Mouse (Mus musculus): ENCODE measurements at regions not wholly inside any gene's neighbourhood (a gene's known extent, or its start where the extent isn't known, plus 50 kb on each side); places are given as distances from the start of the nearest gene placed in this dataset.

DNA sequence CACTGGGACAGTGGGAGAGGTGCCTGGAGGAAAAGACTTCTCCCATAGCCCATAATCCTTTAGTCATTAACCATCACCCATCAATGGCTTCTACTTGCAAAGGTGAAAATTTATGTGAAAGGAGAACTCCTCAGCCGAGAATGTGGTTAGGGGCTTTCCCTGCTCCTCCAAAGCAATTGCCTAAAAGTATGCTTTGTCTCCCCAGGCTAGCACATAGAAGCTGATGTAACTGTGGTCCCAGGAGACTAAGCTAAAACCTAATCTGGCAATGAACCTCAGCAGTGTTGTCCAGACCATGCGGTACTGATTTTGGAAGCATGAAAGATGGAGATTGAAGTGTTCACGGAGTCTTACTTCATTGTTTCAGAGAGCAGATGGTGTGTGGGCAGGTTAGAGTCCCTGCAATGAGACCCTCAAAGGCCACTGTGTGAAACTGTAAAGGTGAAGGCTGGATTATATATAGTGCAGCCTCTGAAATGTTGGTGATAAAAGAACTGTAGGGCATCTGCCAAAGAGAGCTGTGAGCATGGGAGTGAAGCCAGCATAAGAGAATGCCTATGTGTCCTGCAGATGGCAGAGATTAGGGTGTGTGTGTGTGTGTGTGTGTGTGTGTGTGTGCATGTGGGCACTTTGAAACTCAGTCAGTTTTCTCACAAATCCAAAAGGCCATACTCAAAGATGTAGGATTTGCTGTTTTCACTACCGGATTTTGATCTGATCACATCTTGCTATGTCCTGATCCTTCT, 289.6 kb upstream of the Fermt1 start:
- DNase-seq, result no peak

- no peak for DNase-seq
These were observed 299.8 kb upstream of the Bmp2 start for GRCm38 (mm10) chr2:133252131-133252530.

GRCm38 (mm10) chr2:133274424-133274823, 277.5 kb upstream of the Bmp2 start:
- no peak for DNase-seq

DNA sequence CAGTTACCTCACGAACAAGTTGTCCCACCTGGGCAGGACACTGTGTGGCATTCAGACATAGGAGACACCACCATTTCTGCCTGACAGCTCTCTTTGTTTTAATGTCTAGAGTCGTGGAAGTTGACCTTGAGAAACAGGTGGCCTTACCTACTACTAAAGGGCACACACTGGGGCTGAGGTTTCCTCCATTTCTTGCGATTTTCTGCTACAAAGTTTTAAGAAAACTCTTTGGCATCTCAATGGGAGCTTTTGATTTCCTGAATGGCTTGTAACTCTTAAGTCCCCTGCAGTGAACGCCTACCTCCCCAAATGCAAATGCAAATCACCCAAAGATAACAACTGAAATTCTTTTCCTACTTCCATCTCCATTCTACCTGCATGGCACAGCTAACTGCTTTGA, 273.4 kb upstream of the Bmp2 start:
- no peak for DNase-seq

DNA sequence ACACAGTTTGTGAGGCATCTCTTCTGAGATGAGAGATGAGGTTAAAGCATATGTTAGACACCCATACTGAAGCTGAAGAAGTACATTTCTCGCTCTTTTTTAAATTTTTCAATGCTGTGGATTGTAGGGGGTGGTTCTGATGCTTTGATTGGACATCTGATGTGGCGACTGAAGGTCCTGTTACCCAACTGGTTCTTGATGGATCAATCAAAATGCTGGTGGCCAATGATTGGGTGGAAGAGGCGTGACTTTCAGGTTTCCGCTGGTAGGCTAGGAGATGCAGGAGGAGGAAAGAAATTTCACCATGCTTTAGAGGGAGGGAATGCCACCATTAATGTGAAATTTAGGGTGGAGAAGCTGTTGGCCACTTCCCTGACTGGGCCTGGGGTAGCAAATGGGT, 272.7 kb upstream of the Bmp2 start:
- no peak for DNase-seq

- DNase-seq, result no peak
These were observed 269.3 kb upstream of the Bmp2 start for GRCm38 (mm10) chr2:133282692-133283091.

DNA sequence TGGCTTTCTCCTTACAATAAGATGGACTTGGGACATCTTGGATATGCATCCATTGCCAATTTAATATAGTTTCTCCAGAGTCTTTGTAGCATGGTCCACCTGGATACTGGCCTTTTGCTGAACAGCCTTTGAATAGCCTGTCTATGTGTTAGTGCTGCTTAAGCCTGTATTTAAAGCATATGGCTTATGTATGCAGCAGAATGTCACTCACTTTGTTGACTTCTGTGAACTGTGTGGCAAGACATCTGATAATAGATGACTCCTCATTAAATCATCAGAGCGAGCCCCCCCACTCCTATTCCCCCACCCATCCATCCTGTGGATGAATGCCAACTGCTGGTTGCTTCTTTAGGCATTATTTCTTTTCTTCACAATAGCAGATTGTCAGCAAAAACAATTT, 268.2 kb upstream of the Bmp2 start:
- DNase-seq, result no peak

DNA sequence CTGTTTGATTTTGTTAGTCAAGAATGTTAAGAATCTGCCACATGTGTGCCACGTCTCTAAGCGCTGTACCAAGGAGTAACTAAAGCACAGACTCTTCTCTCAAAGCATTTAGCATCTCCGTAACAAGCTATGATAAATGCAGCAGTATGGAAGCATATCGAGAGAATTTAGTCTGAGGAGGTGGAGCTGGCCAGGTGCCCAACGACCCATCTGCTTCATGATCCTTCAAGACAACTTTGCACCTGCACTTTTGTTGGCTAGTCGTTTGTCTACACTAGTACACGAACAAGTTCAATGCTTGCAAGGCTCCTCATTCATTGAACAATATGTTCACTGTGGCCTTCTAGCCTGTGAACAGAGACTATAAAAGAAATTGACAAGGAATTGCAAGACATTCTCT, 257.8 kb upstream of the Bmp2 start:
- DNase-seq, result no peak

- no peak for DNase-seq
These were observed 246.0 kb upstream of the Bmp2 start for GRCm38 (mm10) chr2:133305936-133306335.

GRCm38 (mm10) chr2:133311001-133311400, 241.0 kb upstream of the Bmp2 start:
- no peak for DNase-seq

- no peak for DNase-seq
These were observed 225.5 kb upstream of the Bmp2 start for GRCm38 (mm10) chr2:133326290-133327050.

GRCm38 (mm10) chr2:133327653-133328052, 224.3 kb upstream of the Bmp2 start:
- no peak for DNase-seq

GRCm38 (mm10) chr2:133336177-133336901, 215.6 kb upstream of the Bmp2 start:
- no peak for DNase-seq

- DNase-seq, result no peak
These were observed 213.8 kb upstream of the Bmp2 start for GRCm38 (mm10) chr2:133338150-133338549.

GRCm38 (mm10) chr2:133341352-133341751, 210.6 kb upstream of the Bmp2 start:
- no peak for DNase-seq

GRCm38 (mm10) chr2:133345964-133346788, 205.8 kb upstream of the Bmp2 start:
- DNase-seq, result no peak

DNA sequence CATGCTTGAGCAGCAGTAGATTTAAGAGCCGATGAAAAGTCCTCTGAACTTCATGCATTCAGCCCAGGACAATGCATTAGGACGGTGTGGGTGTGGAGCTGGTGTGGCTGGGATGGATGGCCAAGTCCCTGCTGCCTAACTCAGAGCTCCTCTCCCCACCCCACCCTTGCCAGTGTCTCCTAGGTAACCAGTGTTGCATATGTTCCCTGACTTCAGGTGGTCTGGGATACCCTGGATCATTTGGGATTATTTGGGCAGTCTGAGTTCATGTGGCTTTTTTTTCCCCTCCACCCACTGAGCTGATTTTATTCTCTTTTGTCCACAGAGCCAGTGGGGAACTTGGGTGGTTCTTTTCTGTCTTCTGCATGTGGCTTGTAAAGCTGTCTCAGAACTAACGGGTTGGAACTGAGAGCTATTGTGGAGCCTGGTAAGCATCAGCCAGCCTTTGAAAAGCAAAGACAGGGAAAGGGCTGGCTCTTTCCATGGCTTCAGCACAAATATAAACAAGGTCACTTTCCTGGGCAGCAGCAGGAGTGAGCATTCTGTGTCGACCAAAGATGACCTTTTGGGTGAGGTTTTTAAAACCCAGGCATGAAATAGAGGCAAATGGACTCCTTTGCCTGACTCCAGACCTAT, 205.1 kb upstream of the Bmp2 start:
- no peak for DNase-seq

DNA sequence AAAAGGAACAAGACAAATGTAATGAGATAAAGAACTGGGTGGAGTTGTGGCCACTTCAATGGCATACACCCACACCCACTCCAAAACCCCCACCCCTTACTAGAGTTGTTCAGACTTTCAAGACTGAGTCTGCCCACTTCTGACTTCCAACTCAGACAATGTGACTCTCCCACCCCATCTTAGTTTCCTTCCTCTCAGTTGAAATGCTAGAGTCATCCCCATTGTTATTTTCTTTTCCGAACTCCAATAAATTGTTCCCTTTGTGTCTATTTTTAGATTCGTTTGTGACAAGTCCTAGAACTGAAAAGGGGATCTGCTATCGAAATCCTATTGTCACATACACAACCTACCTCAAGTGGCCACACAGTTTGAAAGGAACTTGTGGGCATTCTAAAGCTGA, 200.7 kb upstream of the Bmp2 start:
- no peak for DNase-seq

DNA sequence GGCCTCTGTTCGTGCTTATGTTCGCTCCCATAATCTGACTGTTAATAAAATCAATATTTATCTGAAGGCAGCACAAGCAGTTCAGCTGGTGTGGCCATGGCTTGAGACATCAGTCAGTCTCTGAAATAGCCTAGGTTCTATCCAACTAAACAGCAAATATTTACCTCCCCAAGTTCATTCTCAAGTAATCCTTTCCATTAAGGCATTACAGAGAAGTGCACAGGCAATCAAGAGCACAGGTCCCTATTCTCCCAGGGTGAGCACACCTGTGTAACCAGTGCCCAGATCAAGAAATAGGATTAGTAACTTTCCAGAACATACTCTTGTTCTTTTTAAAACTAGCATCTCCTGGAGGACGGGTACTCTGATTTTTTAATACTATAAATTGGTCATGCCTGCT, 199.2 kb upstream of the Bmp2 start:
- no peak for DNase-seq

DNA sequence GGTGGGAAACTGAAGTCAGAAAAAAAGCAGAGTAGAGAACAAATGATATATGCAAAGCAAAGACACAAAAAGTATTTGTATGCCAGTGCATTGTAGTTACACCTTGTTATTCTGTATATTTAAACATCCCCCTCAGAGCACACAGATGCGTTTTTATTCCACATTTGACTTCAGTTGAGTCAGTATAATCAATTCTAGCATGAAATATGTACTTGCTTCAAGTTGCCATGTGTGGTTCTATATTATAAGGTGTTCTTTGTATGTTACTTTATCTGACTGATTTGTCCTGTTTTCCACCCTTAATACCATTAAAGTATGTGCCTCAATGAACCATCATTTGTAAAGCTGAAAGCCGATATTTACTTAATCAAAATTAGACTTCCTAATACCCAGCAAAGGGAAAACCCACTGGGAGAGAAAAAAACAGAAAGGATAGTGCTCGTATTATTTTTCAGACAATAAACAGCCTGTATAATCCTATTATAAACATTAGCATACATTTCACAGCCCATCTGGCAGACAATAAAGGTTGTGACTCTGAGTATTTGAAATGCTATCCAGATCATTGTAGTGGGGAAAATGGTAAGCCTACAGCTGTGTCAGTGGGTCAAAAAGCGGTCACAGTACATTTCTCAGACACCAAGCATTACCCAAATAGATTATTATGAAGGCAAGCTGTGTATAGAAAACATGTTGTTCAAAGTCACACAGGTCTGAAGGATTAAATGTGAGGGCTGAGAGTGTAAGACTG, 189.1 kb upstream of the Bmp2 start:
- no peak for DNase-seq

DNA sequence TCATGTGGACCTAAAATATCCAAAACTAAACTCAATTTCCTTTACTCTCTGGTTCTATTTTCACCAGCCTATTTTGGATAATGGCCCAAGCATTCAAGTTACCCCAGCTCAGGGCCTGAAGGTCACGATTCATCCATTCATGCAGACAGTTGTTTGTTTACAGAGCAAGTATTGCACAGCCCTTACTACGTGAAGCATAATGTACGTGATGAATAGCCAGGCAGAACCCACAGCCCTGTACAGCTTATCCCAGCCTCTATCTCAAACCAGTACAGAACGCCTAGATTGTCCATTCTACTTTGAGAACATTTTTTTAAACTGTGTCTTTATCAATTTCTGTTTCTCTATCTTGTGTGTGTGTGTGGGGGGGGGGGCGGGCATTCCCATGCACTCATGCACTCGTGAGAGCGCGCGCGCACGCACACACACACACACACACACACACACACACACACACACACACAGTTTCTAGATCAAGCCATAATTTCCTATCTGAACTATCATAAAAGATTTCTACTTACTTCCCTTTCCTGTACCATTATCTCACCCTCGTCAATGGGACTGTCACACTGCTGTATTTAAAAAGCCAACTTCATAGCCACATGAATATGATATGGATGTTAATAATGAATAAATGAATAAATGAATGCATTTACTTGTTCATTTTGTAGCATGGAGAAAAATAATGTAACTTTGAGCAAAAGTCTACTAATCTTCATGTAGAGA, 180.3 kb upstream of the Bmp2 start:
- DNase-seq, result no peak
